Mouse (Mus musculus): ENCODE data around the gene Nepro.

The Nepro gene

GRCm38 (mm10) chr16:44767967-44768366, 43.9 kb downstream of the Nepro start:
- no peak for DNase-seq

- DNase-seq: no peak
These were observed 48.5 kb downstream of the Nepro start for GRCm38 (mm10) chr16:44772577-44772976.

- no peak for DNase-seq
These were observed 49.6 kb downstream of the Nepro start for GRCm38 (mm10) chr16:44773673-44774072.

DNA sequence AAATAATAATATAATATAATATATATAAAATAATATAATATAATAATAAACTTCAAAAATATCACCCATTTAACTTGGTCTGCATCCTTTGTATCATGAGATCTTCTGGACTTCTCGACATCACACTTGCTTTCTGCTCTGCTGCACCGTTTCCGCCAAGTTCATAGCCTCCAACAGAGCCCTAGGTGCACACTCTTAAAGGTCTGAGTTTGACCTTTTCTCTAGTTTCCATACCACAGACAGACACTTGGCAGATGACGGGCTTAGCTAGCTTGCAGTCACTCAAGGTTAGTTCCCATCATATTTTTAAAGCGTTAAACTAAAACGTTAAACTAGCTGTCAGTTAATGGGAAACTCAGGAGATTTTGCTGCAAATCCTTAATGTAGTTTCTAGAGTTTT, 50.1 kb downstream of the Nepro start:
- DNase-seq: no peak

- DNase-seq: no peak
These were observed 54.5 kb downstream of the Nepro start for GRCm38 (mm10) chr16:44778538-44779147.

- no peak for DNase-seq
These were observed 55.4 kb downstream of the Nepro start for GRCm38 (mm10) chr16:44779494-44779893.

- no peak for DNase-seq
These were observed 56.6 kb downstream of the Nepro start for GRCm38 (mm10) chr16:44780751-44781150.

Measured in kidney, adult 18-20 months (tissue).